Mouse (Mus musculus) midbrain, postnatal 0 days (tissue): ENCODE data around the gene Glis2. TPM values are rescaled to one million over a fixed set of nuclear protein-coding genes. Genes with fewer than 3 reads are reported as not detected.

Experiments used
- ATAC-seq: fragments of 200-750 bp; cut with Nextera tagmentation; 2 replicates; pipeline ENCODE4 v1.8.0; 2017; ENCODE audit warnings: moderate number of reproducible peaks, mild to moderate bottlenecking, moderate TSS enrichment, moderate library complexity; ENCODE audit not compliant: low FRiP score
- DNase-seq: peaks from one replicate; pipeline ENCODE4 v3.0.0-alpha.2; 2015; ENCODE audit warnings: low spot score
- H3K27ac ChIP-seq: fragments of 300-500 bp; sonication (generic); 2 replicates; pipeline ENCODE4 v1.5.1; 2014; ENCODE audit warnings: low read depth, mild to moderate bottlenecking, low read length, mixed read lengths
- H3K27me3 ChIP-seq: fragments of 300-500 bp; sonication (generic); 2 replicates; pipeline ENCODE4 v1.6.1; 2014; ENCODE audit warnings: low read length, control low read depth, mixed read lengths; ENCODE audit not compliant: insufficient read depth
- H3K36me3 ChIP-seq: fragments of 300-500 bp; sonication (generic); 2 replicates; pipeline ENCODE4 v1.6.1; 2014; ENCODE audit warnings: low read length, control low read depth, mixed read lengths; ENCODE audit not compliant: insufficient read depth
- H3K4me1 ChIP-seq: fragments of 300-500 bp; sonication (generic); 2 replicates; pipeline ENCODE4 v1.6.1; 2014; ENCODE audit warnings: mild to moderate bottlenecking, control low read depth, antibody characterized with exemption, low read length, mixed read lengths; ENCODE audit not compliant: insufficient read depth
- H3K4me2 ChIP-seq: fragments of 300-500 bp; sonication (generic); 2 replicates; pipeline ENCODE4 v1.6.1; 2014; ENCODE audit warnings: low read depth, mild to moderate bottlenecking, low read length, mixed read lengths; ENCODE audit not compliant: poor library complexity, severe bottlenecking
- H3K4me3 ChIP-seq: fragments of 300-500 bp; sonication (generic); 2 replicates; pipeline ENCODE4 v1.5.1; 2014; ENCODE audit warnings: low read depth, mild to moderate bottlenecking, low read length, moderate library complexity
- H3K9ac ChIP-seq: fragments of 300-500 bp; sonication (generic); replicated peaks from 2 replicates; pipeline ENCODE4 v1.6.1; 2014; ENCODE audit warnings: mild to moderate bottlenecking, low read length, moderate library complexity, mixed read lengths; ENCODE audit not compliant: poor library complexity, severe bottlenecking
- H3K9me3 ChIP-seq: fragments of 300-500 bp; sonication (generic); 2 replicates; pipeline ENCODE4 v1.6.1; 2016; ENCODE audit warnings: low read length, control low read depth
- CTCF ChIP-seq: IDR thresholded peaks from 2 replicates; pipeline ENCODE4 v1.5.1; 2016; ENCODE audit warnings: antibody characterized with exemption, mild to moderate bottlenecking
- WGBS: fragments of 180-500 bp; shearing (Covaris S2); extraction: QIAGEN DNeasy Blood & Tissue Kit; methylation state at CpG from one replicate; pipeline ENCODE4 v1.1.7; 2014; 5-methylcytosine and 5-hydroxymethylcytosine counted together
- polyA plus RNA-seq: library from polyadenylated mRNA; unstranded; fragments of >200 nt; fragmentation: Nextera tagmentation; extraction: Ambion mirVana; gene quantifications from 2 replicates; pipeline ENCODE4 v1.2.1, GENCODE M21; 2015
- total RNA-seq: library from RNA; depleted of rRNA; stranded (reverse); fragments of >200 nt; gene quantifications from 2 replicates; pipeline ENCODE4 v1.2.3, GENCODE M21; 2014

Gene Glis2
- total and polyA plus RNA-seq, 2 experiments from 2014 or later: 12.0 to 20.6 TPM

DNA sequence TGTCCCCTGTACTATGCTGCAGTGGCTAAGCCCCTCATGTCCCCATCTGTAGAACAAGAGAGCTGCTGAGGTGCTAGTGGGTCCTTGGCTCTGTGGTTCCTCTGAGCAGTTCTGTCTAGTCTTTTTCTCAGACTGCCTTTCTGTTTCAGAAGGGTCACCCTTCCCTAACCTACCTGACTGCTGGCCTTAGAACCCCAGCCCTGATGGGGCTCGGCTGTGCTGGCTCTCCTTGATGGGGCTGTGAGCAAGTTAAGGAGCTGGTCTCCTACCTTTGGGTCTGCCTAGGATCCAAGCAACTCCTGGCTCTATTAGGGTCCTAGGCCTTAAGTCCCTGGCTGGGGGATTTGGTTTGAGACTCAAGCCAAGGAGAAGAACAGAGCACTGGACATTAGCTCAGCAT, 20.8 kb downstream of the Glis2 start:
- ATAC-seq (no peak), DNase-seq (no peak)
- no peak overlapping the region for H3K9ac ChIP-seq
- H3K27ac ChIP-seq: no peak overlapping the region
- H3K4me3 ChIP-seq: no peak overlapping the region
- no peak overlapping the region for H3K4me2 ChIP-seq
- peaks cover 49% of the 10 kb centered on the region for H3K36me3 ChIP-seq
- H3K9me3 ChIP-seq: no peaks in the 10 kb centered on the region
- no peak for TF ChIP-seq CTCF
- 96% methylated on average over 1 of the region's 1 CpGs for WGBS
- H3K4me1 ChIP-seq: no peaks in the 10 kb centered on the region
- no peaks in the 10 kb centered on the region for H3K27me3 ChIP-seq

DNA sequence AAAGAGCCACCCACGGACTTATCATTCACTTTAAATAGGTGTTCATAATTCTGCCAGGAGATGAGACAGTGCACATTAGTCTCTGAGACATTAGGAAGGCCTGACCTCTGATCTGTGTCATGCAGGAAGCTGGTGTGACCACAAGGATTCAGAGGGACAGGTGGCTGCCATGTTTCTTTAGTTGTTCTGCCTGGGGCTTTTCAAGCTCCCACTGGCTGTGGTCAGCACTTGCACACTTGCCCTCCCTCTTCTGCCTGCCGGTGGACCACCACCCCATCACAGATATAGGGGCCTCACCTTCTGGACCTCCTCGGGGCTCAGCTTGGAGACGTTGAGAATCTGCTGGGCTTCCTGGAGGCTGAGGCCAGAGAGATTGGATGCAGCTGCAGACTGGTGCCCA, 22.3 kb downstream of the Glis2 start:
- H3K4me2 ChIP-seq: no peak overlapping the region
- 85% methylated on average over 4 of the region's 4 CpGs for WGBS
- no peaks in the 10 kb centered on the region for H3K27me3 ChIP-seq
- DNase-seq: no peak
- H3K4me1 ChIP-seq: no peaks in the 10 kb centered on the region
- ATAC-seq: no peak
- TF ChIP-seq CTCF: no peak
- no peak overlapping the region for H3K4me3 ChIP-seq
- H3K9me3 ChIP-seq: no peaks in the 10 kb centered on the region
- no peak overlapping the region for H3K9ac ChIP-seq
- no peak overlapping the region for H3K27ac ChIP-seq
- H3K36me3 ChIP-seq: peaks cover 36% of the 10 kb centered on the region

DNA sequence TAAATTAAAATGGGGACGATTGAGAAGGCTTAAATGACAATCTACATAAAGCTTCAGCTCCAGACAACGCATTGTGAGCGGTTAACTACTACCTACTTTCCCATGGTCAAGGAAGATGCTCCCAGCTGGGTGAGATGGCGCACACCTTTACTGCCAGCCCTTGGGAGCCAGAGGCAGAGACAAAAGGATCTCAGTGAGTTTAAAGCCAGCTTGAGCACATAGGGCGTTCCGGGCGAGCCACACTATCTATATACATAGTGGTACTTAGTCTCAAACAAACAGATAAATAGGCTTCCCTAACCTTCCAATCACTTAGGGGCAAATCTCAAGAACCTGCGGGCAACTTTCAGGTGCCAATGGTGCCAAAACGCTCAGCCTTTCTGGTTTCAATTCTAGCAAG, 29.6 kb downstream of the Glis2 start:
- Histone ChIP-seq H3K36me3 (peaks cover 21% of the 10 kb centered on the region), H3K4me2 (peak overlapping the region; percentile 75), H3K9ac (peak overlapping the region; percentile 86), H3K27ac (peak overlapping the region; percentile 85), H3K9me3 (no peaks in the 10 kb centered on the region), H3K4me1 (peaks cover 12% of the 10 kb centered on the region; the same call in 1 of the 2 replicates), H3K27me3 (no peaks in the 10 kb centered on the region), H3K4me3 (peak overlapping the region; percentile 69)
- WGBS: 22% methylated on average over 9 of the region's 9 CpGs
- DNase-seq: no peak
- no peak for TF ChIP-seq CTCF
- ATAC-seq: no peak

DNA sequence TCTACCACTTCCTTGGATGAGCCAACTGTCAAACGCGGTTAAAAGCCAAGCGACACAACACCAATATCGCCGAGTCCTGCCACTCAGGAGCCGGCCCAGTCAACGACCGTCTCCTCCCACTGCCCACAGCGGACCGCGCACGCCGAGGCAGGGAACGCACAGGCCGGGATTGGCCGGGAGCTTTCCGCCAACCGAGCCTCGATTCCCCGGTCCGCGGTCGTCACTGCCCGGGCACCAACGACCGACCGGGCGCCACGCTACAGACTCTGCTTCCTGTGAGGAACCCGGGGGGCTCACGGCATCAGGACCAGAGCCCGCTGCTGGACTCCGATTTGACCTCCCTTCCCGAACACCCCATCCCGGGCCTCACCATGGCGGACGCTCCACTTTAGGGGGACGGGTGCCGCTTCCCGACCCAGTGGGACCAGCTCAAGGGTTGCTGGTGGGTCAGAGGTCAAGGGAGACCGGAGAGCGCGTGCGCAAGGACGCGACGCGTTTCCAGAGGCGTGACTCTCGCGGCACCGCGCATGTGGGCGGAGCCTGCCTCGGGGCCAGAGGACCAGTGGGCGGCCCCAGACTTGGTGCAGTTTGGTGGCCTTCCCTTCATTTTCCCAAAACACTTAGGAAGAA, 30.1 kb downstream of the Glis2 start, which contains the start of gene Pam16:
Pam16 (minus strand) TSS at position 508 of the 630 bp plus-strand sequence.
- 0 out of 2 replicates have a peak, but pooled peaks have one; percentile 4 for TF ChIP-seq CTCF
- Histone ChIP-seq H3K4me3 (peak within 1 kb of the TSS; percentile 69), H3K36me3 (peaks cover 24% of the 10 kb centered on the region), H3K4me1 (peaks cover 12% of the 10 kb centered on the region; the same call in 1 of the 2 replicates), H3K4me2 (peak within 1 kb of the TSS; percentile 75), H3K27ac (peak within 1 kb of the TSS; percentile 85), H3K9ac (peak within 1 kb of the TSS; percentile 86), H3K9me3 (no peaks in the 10 kb centered on the region), H3K27me3 (no peaks in the 10 kb centered on the region)
- under 1% methylated on average over 56 of the region's 56 CpGs for WGBS
- peak; percentile 89 for ATAC-seq
- peak; percentile 94 for DNase-seq

GRCm38 (mm10) chr16:4627105-4627504, 32.6 kb downstream of the Glis2 start:
- H3K9me3 ChIP-seq: no peaks in the 10 kb centered on the region
- no peak overlapping the region for H3K9ac ChIP-seq
- no peak for TF ChIP-seq CTCF
- peaks cover 34% of the 10 kb centered on the region for H3K36me3 ChIP-seq
- ATAC-seq: no peak
- no peak overlapping the region for H3K4me3 ChIP-seq
- peaks cover 12% of the 10 kb centered on the region; the same call in 1 of the 2 replicates for H3K4me1 ChIP-seq
- DNase-seq: no peak
- WGBS: 83% methylated on average over 6 of the region's 6 CpGs
- H3K4me2 ChIP-seq: no peak overlapping the region
- H3K27me3 ChIP-seq: no peaks in the 10 kb centered on the region
- no peak overlapping the region for H3K27ac ChIP-seq

DNA sequence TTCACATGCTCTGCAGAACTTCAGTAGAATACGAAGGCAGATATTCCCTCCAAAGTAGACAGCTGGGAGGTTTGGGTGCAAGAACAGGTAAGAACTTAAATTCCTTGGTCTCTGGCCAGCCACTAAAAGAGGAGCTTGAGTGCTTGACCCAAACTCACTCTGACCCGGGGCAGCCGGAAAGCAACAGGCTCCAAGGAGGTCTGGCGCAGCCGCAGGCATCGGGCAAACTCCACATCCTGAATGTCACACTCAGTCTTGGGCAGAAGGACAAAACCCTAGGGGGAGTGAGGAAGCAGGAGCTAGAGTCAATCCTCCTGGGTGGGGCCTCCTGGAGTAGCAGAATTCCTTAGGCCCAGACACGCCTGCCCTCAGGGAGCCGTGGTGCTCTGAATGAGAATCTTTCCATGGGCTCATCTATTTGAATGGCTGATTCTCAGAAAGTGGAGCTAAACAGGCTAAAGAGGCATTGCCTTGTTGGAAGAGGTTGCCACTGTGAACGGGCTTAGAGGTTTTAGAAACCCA, 34.4 kb downstream of the Glis2 start:
- Histone ChIP-seq H3K27ac (no peak overlapping the region), H3K9ac (no peak overlapping the region), H3K4me2 (no peak overlapping the region), H3K4me3 (no peak overlapping the region), H3K9me3 (no peaks in the 10 kb centered on the region), H3K4me1 (no peaks in the 10 kb centered on the region), H3K27me3 (no peaks in the 10 kb centered on the region), H3K36me3 (peaks cover 48% of the 10 kb centered on the region)
- TF ChIP-seq CTCF: no peak
- 92% methylated on average over 9 of the region's 9 CpGs for WGBS
- DNase-seq (no peak), ATAC-seq (no peak)
